8 mouse cellular contexts compared by ENCODE assay signal in the genomic region with DNA sequence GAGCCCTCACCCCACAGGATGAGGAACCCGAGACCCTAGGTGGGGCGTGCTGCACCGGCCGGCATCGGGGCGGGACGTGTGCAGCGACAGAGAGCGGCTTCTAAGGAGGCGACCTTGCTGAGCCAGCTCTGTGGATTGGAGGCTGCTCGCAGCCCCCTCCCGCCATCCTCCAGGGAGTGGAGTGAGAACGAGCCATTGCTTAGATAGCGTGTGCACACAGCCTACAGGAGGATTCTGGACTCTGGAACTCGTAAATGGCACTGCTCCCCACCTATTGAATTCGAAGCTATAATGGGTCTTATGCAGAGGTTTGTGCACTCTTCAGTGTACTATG. TPM values are rescaled to one million over a fixed set of nuclear protein-coding genes. Genes with fewer than 3 reads are reported as not detected.
DNase-seq lines count a peak whose midpoint lies in the region; TF ChIP-seq lines count a peak whose summit lies in the region.

TSS of gene Katnal1 (minus strand) at position 205 of the 334 bp plus-strand sequence.

- no peak for TF ChIP-seq POLR2A in cerebellum, adult 2 months (IDR thresholded peaks at IDR 0.05; ENCODE audit: borderline replicate concordance, insufficient read depth, low read length)
- no peak for TF ChIP-seq POLR2A in spleen, adult 2 months (IDR thresholded peaks at IDR 0.05; ENCODE audit: low read depth, low read length)
- no peak for TF ChIP-seq POLR2A in myocyte (IDR thresholded peaks at IDR 0.05; ENCODE audit: insufficient read length, low read depth)

- no peaks in the 10 kb centered on the region for H3K4me1 ChIP-seq in cerebellum, adult 2 months (ENCODE audit: control insufficient read depth, insufficient read depth, low read length)
- no peaks in the 10 kb centered on the region for H3K4me1 ChIP-seq in spleen, adult 2 months (ENCODE audit: control insufficient read depth, insufficient read depth, insufficient read length)

- no peaks in the 10 kb centered on the region for H3K36me3 ChIP-seq in spleen, adult 2 months (ENCODE audit: control insufficient read depth, insufficient read depth, low read length)
- H3K36me3 ChIP-seq in myocyte (ENCODE audit: control insufficient read depth, insufficient read depth), result peaks cover 6% of the 10 kb centered on the region

- H3K4me2 ChIP-seq in myocyte (ENCODE audit: low read depth), result peak within 1 kb of the TSS; percentile 93

- H3K27me3 ChIP-seq in cerebellum, adult 2 months (ENCODE audit: control insufficient read depth, insufficient read depth, low read length), result no peaks in the 10 kb centered on the region
- H3K27me3 ChIP-seq in spleen, adult 2 months (ENCODE audit: control insufficient read depth, insufficient read depth, low read length), result no peaks in the 10 kb centered on the region
- no peaks in the 10 kb centered on the region for H3K27me3 ChIP-seq in myocyte (ENCODE audit: control insufficient read depth, insufficient read depth, insufficient read length)

- TF ChIP-seq CTCF in cerebellum, adult 2 months (IDR thresholded peaks at IDR 0.05; ENCODE audit: borderline replicate concordance, insufficient read depth, low read depth, low read length), result no peak
- TF ChIP-seq CTCF in spleen, adult 2 months (IDR thresholded peaks at IDR 0.05; ENCODE audit: extremely low read depth, insufficient read depth, insufficient read length, insufficient replicate concordance), result no peak

- H3ac ChIP-seq in myocyte (ENCODE audit: control insufficient read depth, insufficient read length), result peak within 1 kb of the TSS; percentile 48

- H3K27ac ChIP-seq in cerebellum, adult 2 months (ENCODE audit: insufficient read depth, low read length), result peak within 1 kb of the TSS; percentile 55
- H3K27ac ChIP-seq in spleen, adult 2 months (ENCODE audit: insufficient read depth, low read length), result peak within 1 kb of the TSS; percentile 79

- peaks cover 22% of the 10 kb centered on the region for H3K79me2 ChIP-seq in myocyte (ENCODE audit: control insufficient read depth, insufficient read depth)

- DNase-seq in cerebellum, adult 2 months, result no peak
- DNase-seq in cerebellum, adult 9-11 months, result no peak
- DNase-seq in spleen, adult 2 months (ENCODE audit: low read depth in 1 of 2, low spot score in 2 of 2), result no peak
- DNase-seq in spleen, postnatal 36 days (ENCODE audit: low spot score in 2 of 2), result no peak
- no peak for DNase-seq in layer of hippocampus, postnatal 36 days
- DNase-seq in Muller cell, postnatal 12 days (ENCODE audit: inconsistent ontology term), result no peak
- no peak for DNase-seq in urinary bladder, postnatal 10 days (ENCODE audit: low spot score)

- peak within 1 kb of the TSS; percentile 62 for H3K4me3 ChIP-seq in cerebellum, adult 2 months (replicated peaks; ENCODE audit: insufficient read depth, low read depth, low read length)
- peak within 1 kb of the TSS; percentile 70 for H3K4me3 ChIP-seq in spleen, adult 2 months (ENCODE audit: extremely low read depth, insufficient read depth, insufficient read length)
- peak within 1 kb of the TSS; percentile 40 for H3K4me3 ChIP-seq in myocyte

- 1% methylated on average over 16 of the region's 16 CpGs for WGBS in cerebellum, adult 2 months
- WGBS in spleen, adult 2 months, result 2% methylated on average over 16 of the region's 16 CpGs

TF ChIP-seq in myocyte, 11 proteins besides CTCF, POLR2A, EP300 and RAD21:
- no peak for TF ChIP-seq MYOD1 (IDR thresholded peaks at IDR 0.05; ENCODE audit: control insufficient read depth in 1 of 3, insufficient read length in 2 of 3, low read depth in 2 of 3)
- no peak for TF ChIP-seq REST (IDR thresholded peaks at IDR 0.05; ENCODE audit: insufficient read depth, insufficient read length)
- no peak for TF ChIP-seq POLR2AphosphoS2 (IDR thresholded peaks at IDR 0.05; ENCODE audit: insufficient read length, low read depth)

RNA-seq across cellular contexts. Expression of gene Katnal1, which starts in this region (rescaled TPM):
- 41.0 and 41.7 TPM in 2 replicates for polyA plus RNA-seq in cerebellum, adult 2 months (2012; rRNA removed)
- 2.4 and 2.5 TPM in 2 replicates for polyA plus RNA-seq in spleen, adult 2 months (2012; rRNA removed)
- 10 to 100 TPM; 60.6 to 66.6 TPM for total RNA-seq in layer of hippocampus, postnatal 36 days (2021)
- 7.6 TPM for polyA plus RNA-seq in myocyte (2012; fragmentation: generic; extraction: Trizol)
